Mouse (Mus musculus) ovary, postnatal 10 days (tissue): ENCODE results near the gene Med14.

ENCODE experiments used
- DNase-seq: peaks from one replicate; pipeline ENCODE4 v3.0.0; 2022; ENCODE audit warnings: low spot score

Gene Med14

GRCm38 (mm10) chrX:12761626-12762333, at the start of gene Med14:
Gene Med14 (minus strand): TSS chrX:12762073.
- DNase-seq, result peak; percentile 56

GRCm38 (mm10) chrX:12800559-12800958, 38.7 kb upstream of the Med14 start:
- no peak for DNase-seq

- DNase-seq, result no peak
These were observed 33.0 kb upstream of the Med14 start for GRCm38 (mm10) chrX:12794842-12795241.

GRCm38 (mm10) chrX:12791674-12792340, 29.9 kb upstream of the Med14 start:
- DNase-seq, result no peak

- DNase-seq, result no peak
These were observed 11.4 kb upstream of the Med14 start for GRCm38 (mm10) chrX:12773236-12773635.

- DNase-seq, result no peak
These were observed 9.7 kb upstream of the Med14 start for GRCm38 (mm10) chrX:12771561-12771960.

GRCm38 (mm10) chrX:12768571-12768970, 6.7 kb upstream of the Med14 start:
- DNase-seq, result no peak

- DNase-seq, result no peak
These were observed 5.1 kb upstream of the Med14 start for GRCm38 (mm10) chrX:12766846-12767564.

- DNase-seq, result no peak
These were observed 1.4 kb upstream of the Med14 start for GRCm38 (mm10) chrX:12763127-12763834.

GRCm38 (mm10) chrX:12762334-12763126, 657 bp upstream of the Med14 start:
- no peak for DNase-seq

GRCm38 (mm10) chrX:12761259-12761625, 631 bp downstream of the Med14 start:
- DNase-seq, result no peak

- no peak for DNase-seq
These were observed 1.4 kb downstream of the Med14 start for GRCm38 (mm10) chrX:12760501-12760900.

GRCm38 (mm10) chrX:12759625-12760024, 2.2 kb downstream of the Med14 start:
- DNase-seq, result no peak

GRCm38 (mm10) chrX:12747886-12748285, 14.0 kb downstream of the Med14 start:
- DNase-seq, result no peak

GRCm38 (mm10) chrX:12746729-12747128, 15.1 kb downstream of the Med14 start:
- no peak for DNase-seq

GRCm38 (mm10) chrX:12740396-12740795, 21.5 kb downstream of the Med14 start:
- no peak for DNase-seq

GRCm38 (mm10) chrX:12716036-12716435, 45.8 kb downstream of the Med14 start:
- no peak for DNase-seq

- DNase-seq, result no peak
These were observed 48.1 kb downstream of the Med14 start for GRCm38 (mm10) chrX:12713796-12714195.

GRCm38 (mm10) chrX:12686910-12687309, 75.0 kb downstream of the Med14 start:
- no peak for DNase-seq

GRCm38 (mm10) chrX:12686071-12686470, 75.8 kb downstream of the Med14 start:
- no peak for DNase-seq

- DNase-seq, result peak; percentile 7
These were observed 84.5 kb downstream of the Med14 start for GRCm38 (mm10) chrX:12677396-12677795.
